Comparison of ENCODE assay signal across 18 mouse cellular contexts in genomic region chr4:150295966-150296365, GRCm38 (mm10). TPM values are rescaled to one million over a fixed set of nuclear protein-coding genes. Genes with fewer than 3 reads are reported as not detected.
DNase-seq lines count a peak whose midpoint lies in the region; ATAC-seq and TF ChIP-seq lines count a peak whose summit lies in the region.
"Had no signal": no experiment of that assay in that cellular context is flagged by ENCODE, and none has a peak within 500 bp of the region (broad histone marks: within the 10 kb centered on the region; RNA-seq: fewer than 3 reads in every experiment).

No protein-coding gene starts in this region.

- H3K4me1 ChIP-seq in liver, postnatal 0 days (ENCODE audit: insufficient read depth), result no peaks in the 10 kb centered on the region
- peaks cover 8% of the 10 kb centered on the region for H3K4me1 ChIP-seq in liver, embryonic 12.5 days
- H3K4me1 ChIP-seq: embryonic facial prominence, embryonic 13.5 days; forebrain, embryonic 10.5 days; kidney, embryonic 15.5 days had no signal

- no peak overlapping the region for H3K9ac ChIP-seq in liver, postnatal 0 days (replicated peaks)
- no peak overlapping the region for H3K9ac ChIP-seq in liver, embryonic 12.5 days
- H3K9ac ChIP-seq: embryonic facial prominence, embryonic 13.5 days; hindbrain, embryonic 15.5 days; kidney, embryonic 15.5 days; liver, embryonic 13.5 days had no signal

- TF ChIP-seq CTCF in liver, postnatal 0 days (IDR thresholded peaks at IDR 0.05; ENCODE audit: low read depth), result peak; percentile 35

- DNase-seq in CD4-positive, CD25-positive, alpha-beta regulatory T cell, adult 2 months (ENCODE audit: low read depth, low spot score), result peak; percentile 16
- DNase-seq in liver, postnatal 0 days, result no peak
- peak; percentile 78 for DNase-seq in ES-CJ7 (ENCODE audit: low read depth, low spot score)
- DNase-seq in embryo, embryonic 11 days, result no peak
- DNase-seq: cerebellum, postnatal 10 days; heart, postnatal 10 days; liver, embryonic 13.5 days; right cerebral cortex, postnatal 4 days; thymus, postnatal 4 days had no signal

- H3K4me2 ChIP-seq in liver, postnatal 0 days (ENCODE audit: low read depth, low read length), result no peak overlapping the region
- H3K4me2 ChIP-seq in liver, embryonic 12.5 days, result no peak overlapping the region
- H3K4me2 ChIP-seq: embryonic facial prominence, embryonic 13.5 days; hindbrain, embryonic 15.5 days; kidney, embryonic 15.5 days; liver, embryonic 13.5 days had no signal

- 92% methylated on average over 7 of the region's 7 CpGs for WGBS in liver, postnatal 0 days (ENCODE audit: insufficient replicate concordance)
- 81% methylated on average over 7 of the region's 7 CpGs for WGBS in liver, embryonic 12.5 days (ENCODE audit: insufficient replicate concordance)

- TF ChIP-seq EP300 in liver, postnatal 0 days (IDR thresholded peaks at IDR 0.05; ENCODE audit: low read depth), result no peak

- no peaks in the 10 kb centered on the region for H3K27me3 ChIP-seq in liver, postnatal 0 days (ENCODE audit: insufficient read depth, low read length)
- H3K27me3 ChIP-seq in liver, embryonic 12.5 days (replicated peaks), result no peaks in the 10 kb centered on the region
- H3K27me3 ChIP-seq: embryonic facial prominence, embryonic 13.5 days; hindbrain, embryonic 15.5 days; kidney, embryonic 15.5 days; liver, embryonic 13.5 days; megakaryocyte, embryonic 14.5 days had no signal

- H3K36me3 ChIP-seq in liver, postnatal 0 days (replicated peaks; ENCODE audit: insufficient read depth, low read length), result no peaks in the 10 kb centered on the region
- H3K36me3 ChIP-seq in liver, embryonic 12.5 days, result peaks cover 12% of the 10 kb centered on the region; the same call in 1 of the 2 replicates
- H3K36me3 ChIP-seq: hindbrain, embryonic 15.5 days had no signal

- no peaks in the 10 kb centered on the region for H3K9me3 ChIP-seq in liver, postnatal 0 days (ENCODE audit: low read length)
- no peaks in the 10 kb centered on the region for H3K9me3 ChIP-seq in liver, embryonic 12.5 days (replicated peaks)
- H3K9me3 ChIP-seq: hindbrain, embryonic 15.5 days; kidney, embryonic 15.5 days; liver, embryonic 13.5 days had no signal

- no peak for ATAC-seq in CD4-positive, CD25-positive, alpha-beta regulatory T cell, adult 4 months
- ATAC-seq in liver, postnatal 0 days, result no peak
- no peak for ATAC-seq in liver, embryonic 12.5 days
- peak; percentile 73; the same call in 1 of the 2 replicates for ATAC-seq in megakaryocyte-erythroid progenitor cell, adult 5-6 weeks (replicated peaks; ENCODE audit: low FRiP score, low TSS enrichment, poor library complexity, severe bottlenecking)
- ATAC-seq in activated CD4-positive, CD25-positive, alpha-beta regulatory T cell, adult 4 months, result no peak

- no peak overlapping the region for H3K4me3 ChIP-seq in liver, postnatal 0 days (ENCODE audit: low read depth, low read length)
- H3K4me3 ChIP-seq in liver, embryonic 12.5 days, result no peak overlapping the region
- H3K4me3 ChIP-seq: embryonic facial prominence, embryonic 13.5 days; forebrain, embryonic 10.5 days; hindbrain, embryonic 15.5 days; kidney, embryonic 15.5 days; liver, embryonic 13.5 days; megakaryocyte, embryonic 14.5 days had no signal

- H3K27ac ChIP-seq in liver, postnatal 0 days (ENCODE audit: low read depth), result no peak overlapping the region
- H3K27ac ChIP-seq in liver, embryonic 12.5 days, result no peak overlapping the region
- H3K27ac ChIP-seq: embryonic facial prominence, embryonic 13.5 days; forebrain, embryonic 10.5 days; hindbrain, embryonic 15.5 days; kidney, embryonic 15.5 days; liver, embryonic 13.5 days had no signal

RNA-seq across cellular contexts. Expression of gene Rere, which starts 14.5 kb away (rescaled TPM):
- 10 to 100 TPM; 24.7 to 28.4 TPM for polyA plus RNA-seq in CD4-positive, CD25-positive, alpha-beta regulatory T cell, adult 4 months (2017; shearing (Covaris generic))
- polyA plus RNA-seq in liver, postnatal 0 days (2015; fragmentation: Nextera tagmentation; extraction: Ambion mirVana), result 4.3 and 4.8 TPM in 2 replicates
- 11.6 and 12.8 TPM in 2 replicates for polyA plus RNA-seq in liver, embryonic 12.5 days (2016; fragmentation: Nextera tagmentation; extraction: Ambion mirVana)
- 36.1 and 47.6 TPM in 2 replicates for total RNA-seq in megakaryocyte-erythroid progenitor cell, adult 5-6 weeks (2014; fragmentation: Nextera tagmentation)
- total RNA-seq in megakaryocyte-erythroid progenitor cell, adult 5-6 weeks (2017), result 7.7 and 17.1 TPM in 2 replicates
- polyA plus RNA-seq in activated CD4-positive, CD25-positive, alpha-beta regulatory T cell, adult 4 months (2017; shearing (Covaris generic)), result 10 to 100 TPM; 19.0 to 19.5 TPM

RNA-seq across cellular contexts. Expression of gene Eno1, which starts 59.4 kb away (rescaled TPM):
- 1,000 to 10,000 TPM in 1 of 2 experiments, 100 to 1,000 TPM in 1; 733 to 1,178 TPM for polyA plus RNA-seq in CD4-positive, CD25-positive, alpha-beta regulatory T cell, adult 4 months (2017; shearing (Covaris generic))
- 574 and 747 TPM in 2 replicates for polyA plus RNA-seq in liver, postnatal 0 days (2015; fragmentation: Nextera tagmentation; extraction: Ambion mirVana)
- polyA plus RNA-seq in liver, embryonic 12.5 days (2016; fragmentation: Nextera tagmentation; extraction: Ambion mirVana), result 1,241 and 1,342 TPM in 2 replicates
- 203 and 216 TPM in 2 replicates for total RNA-seq in megakaryocyte-erythroid progenitor cell, adult 5-6 weeks (2014; fragmentation: Nextera tagmentation)
- total RNA-seq in megakaryocyte-erythroid progenitor cell, adult 5-6 weeks (2017), result 136 and 155 TPM in 2 replicates
- 100 to 1,000 TPM; 543 to 642 TPM for polyA plus RNA-seq in activated CD4-positive, CD25-positive, alpha-beta regulatory T cell, adult 4 months (2017; shearing (Covaris generic))

Comparison
In these comparisons a context has a peak if more than half of its experiments do, and no peak if none do; other contexts are left out.
1. DNase-seq: peak in CD4-positive, CD25-positive, alpha-beta regulatory T cell, adult 2 months (single experiment) and ES-CJ7 (single experiment); none in liver, postnatal 0 days (single experiment) and embryo, embryonic 11 days (single experiment).